Mouse (Mus musculus) monocyte, adult 59 days (primary cell): ENCODE results near the gene Hoxb7. TPM values are rescaled to one million over a fixed set of nuclear protein-coding genes. Genes with fewer than 3 reads are reported as not detected.

Experiments used
- total RNA-seq, 2 experiments: library from RNA; stranded (reverse); gene quantifications; one replicate each; pipeline ENCODE4 v1.2.4; 2023

Gene Hoxb7
- not detected for total RNA-seq

DNA sequence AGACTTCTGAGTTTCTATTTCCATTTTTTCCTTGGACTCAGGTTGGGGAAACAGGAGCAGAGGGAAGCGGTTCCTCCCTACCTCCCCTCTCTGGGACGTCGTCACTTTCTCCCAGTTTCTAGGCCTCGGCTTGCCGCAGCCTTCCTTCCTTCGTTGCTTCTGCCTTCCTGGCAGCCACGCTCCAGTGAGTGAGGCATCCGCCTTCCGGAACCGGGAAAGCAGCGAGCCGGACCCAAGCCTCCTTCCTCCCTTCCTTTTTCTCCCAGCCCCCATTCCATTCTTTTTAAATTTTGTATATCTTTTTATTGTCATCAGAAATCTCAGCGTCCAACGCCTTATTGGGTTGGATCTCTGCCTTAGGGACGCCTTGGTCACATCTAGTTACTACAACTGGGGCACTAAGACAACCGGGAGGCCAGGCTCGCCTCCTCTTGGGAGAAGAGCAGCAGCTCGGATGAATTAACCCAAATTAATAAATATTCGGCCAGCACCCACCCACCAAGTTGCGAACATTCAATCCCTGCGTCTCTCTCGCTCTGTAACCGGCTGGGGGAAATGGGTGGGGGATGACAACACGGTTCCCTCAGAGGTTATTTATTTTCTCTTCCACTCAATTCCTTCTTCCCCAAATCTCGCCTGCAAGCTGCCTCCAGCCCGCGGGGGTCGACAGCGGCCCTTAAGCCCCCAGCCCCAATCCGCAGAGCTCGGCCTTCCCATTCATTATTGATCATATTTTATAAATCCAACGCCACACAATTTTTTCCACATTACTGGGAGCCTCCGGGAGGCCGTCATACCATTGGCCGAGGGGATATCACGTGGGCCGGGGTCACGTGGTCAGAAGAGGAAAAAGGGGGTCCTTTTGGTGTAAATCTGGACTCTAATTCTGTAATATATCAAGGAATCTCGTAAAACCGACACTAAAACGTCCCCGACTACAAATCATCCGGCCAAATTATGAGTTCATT, at the start of gene Hoxb7:
TSS of gene Hoxb7 (plus strand) at position 853 of the 968 bp plus-strand sequence.

DNA sequence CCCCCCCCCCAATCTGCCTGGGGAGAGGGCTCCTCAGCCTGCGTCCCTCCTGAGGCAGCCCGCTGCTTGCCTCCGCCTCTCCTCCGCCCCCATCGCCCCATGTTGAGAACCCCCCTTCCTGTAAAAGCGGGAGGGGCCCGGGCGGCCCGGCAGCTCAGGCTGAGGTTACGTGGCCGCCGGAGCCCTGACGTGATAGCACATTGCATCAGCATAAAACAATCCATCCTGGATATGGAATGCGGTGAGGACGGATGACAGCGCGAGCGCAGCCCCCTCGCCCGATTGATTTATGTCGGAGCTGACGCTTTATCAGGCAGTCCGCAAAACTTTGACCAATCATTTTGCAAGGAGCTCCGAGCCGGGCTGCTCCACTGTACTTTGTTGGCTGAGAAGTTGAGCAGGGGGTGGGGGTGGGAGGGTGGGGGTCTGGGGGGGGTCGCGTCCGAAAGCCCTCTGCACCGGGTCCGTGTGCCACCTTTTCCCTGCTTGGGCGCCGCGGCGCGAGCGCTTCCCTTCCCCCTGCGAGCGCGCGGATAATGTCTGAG, 15.4 kb upstream of the Hoxb7 start, which contains the start of gene Hoxb9:
TSS of gene Hoxb9 (plus strand) at position 462 of the 545 bp plus-strand sequence.

DNA sequence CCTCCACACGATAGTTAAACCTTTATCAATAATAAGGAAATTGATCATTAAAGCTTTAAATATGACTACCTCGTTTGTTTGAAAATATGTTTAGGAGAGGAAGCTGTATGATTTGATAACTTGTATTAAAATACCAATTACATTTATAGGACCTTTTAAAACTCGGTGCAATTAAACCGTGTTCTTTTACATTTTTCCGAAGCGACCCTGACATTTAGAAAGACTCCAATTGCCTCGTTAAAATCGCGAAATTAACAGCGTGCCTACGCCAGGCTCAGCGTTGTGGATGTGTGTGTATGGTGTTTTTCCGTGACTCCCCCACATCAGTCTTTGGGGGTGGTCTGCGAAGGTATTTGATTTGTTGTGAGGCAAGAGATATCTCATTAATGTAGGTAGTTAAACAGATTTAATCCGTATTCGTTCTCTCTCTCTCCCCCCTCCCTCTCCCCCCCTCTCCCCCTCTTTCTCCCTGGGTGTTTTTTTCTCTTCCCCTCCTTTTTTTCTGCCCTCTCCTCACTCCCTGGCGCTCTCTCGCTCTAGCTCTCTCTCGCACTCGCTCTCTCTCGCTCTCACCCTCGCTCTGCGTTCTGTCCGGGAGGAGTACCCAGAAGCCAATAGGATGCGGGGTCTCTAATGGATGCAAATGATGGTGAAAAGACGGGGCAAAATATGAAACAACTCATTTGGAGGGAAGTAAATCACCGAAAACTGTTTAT, 4.4 kb upstream of the Hoxb7 start, which contains the start of gene Hoxb8:
TSS of gene Hoxb8 (plus strand) at position 51 of the 716 bp plus-strand sequence.

DNA sequence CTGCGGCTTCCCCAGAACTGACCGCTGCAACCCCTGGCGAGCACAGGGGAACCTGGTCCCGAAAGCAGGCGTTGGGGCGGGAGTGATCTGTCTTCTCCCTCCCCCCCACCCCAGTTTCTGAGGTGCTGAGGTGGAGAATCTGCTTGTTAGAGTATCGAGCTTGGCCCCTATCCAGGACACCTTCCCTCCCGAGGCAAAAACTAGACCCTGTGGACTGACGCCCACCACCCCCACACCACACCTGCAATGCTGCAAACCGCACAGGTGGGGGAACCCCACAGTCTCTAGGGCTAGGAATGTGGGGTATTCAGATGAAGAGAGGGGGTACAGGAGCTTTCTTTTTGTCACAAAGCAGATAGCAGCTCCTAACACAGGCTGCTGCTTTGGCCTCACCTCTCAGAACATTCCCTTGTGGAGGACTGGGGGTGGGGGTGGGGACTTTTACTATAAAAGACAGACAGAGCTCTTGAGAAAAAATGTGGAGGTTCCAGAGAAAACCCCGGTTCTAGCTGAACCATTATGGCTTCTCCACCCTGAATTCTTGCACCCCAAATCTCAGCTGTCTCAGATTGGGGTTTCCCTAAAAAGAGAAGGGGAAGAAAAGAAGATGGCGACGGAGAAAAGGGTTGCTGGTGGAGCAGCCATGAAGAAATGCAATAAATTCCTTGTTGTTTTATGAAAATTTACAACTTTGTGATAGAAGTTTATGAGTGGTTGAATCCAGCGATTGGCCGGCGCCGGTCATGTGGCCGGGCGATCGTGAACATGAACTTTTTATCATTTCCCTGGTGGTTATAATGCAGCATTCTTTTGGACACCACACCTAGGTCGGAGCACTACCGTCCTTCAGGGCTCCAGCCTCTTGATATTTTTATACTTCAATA, 5.5 kb downstream of the Hoxb7 start, which contains the start of gene Hoxb6:
TSS of gene Hoxb6 (plus strand) at position 796 of the 884 bp plus-strand sequence.

DNA sequence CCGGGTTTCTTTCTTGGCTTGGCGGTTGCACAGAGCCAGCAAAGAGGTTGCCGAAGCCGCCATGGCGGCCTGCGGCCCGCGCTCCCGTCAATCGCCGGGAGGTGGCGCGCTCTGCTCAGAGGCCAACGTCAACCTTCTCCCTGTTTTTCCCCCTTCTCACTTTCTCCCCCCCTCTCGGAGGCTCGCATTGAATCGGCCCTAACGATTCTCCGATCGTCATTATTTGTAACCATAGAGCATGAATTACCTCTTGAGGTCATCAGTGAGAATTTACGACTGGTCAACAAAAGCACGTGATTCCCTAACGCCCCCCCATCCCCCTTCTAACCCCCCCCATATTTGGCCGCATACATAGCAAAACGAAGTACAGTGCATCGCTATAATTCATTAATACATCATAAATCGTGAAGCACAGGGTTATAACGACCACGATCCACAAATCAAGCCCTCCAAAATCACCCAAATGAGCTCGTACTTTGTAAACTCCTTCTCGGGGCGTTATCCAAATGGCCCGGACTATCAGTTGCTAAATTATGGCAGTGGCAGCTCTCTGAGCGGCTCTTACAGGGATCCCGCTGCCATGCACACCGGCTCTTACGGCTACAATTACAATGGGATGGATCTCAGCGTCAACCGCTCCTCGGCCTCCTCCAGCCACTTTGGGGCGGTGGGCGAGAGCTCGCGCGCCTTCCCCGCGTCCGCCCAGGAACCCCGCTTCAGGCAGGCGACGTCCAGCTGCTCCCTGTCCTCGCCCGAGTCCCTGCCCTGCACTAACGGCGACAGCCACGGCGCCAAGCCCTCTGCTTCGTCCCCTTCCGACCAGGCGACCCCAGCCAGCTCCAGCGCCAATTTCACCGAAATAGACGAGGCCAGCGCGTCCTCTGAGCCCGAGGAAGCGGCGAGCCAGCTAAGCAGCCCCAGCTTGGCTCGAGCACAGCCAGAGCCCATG, 17.0 kb downstream of the Hoxb7 start, which contains the start of gene Hoxb5:
TSS of gene Hoxb5 (plus strand) at position 186 of the 949 bp plus-strand sequence.

DNA sequence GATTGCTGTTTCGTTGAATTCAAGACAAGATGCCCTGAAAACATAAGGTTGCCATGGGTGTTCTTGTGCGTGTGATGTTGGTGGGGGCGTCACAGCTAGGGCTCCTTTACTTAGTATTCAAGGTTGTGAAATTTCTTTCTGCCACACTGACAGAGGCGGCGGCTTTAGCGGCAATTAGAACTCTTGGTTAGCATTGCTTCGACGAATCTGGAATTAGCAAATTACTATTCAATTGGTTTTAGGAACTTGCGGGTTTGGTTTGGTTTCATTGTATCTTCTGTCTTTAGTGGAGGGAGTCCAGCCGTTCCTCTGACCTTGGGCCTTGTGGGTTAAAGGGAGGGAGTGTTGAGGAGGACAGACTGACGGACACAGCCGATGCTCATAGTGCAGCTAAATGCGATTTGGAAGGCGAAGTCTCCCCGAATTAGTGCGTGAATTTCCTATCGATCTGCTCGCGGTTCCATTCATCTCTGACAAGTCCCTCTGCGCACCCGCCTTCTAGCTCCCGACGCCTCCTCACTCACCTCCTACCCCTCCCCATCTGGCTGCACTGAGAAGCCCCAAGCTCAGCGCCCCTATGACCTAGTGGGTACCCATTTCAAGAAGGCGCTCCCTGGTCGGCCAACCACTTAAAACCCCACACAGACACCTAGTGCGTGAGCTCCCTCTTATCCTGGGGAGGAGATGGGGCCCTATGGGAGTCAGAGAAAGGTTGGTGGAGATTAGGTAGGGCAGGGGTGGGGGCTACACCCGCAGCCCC, 31.4 kb downstream of the Hoxb7 start, which contains the start of gene Hoxb4:
TSS of gene Hoxb4 (plus strand) at position 660 of the 760 bp plus-strand sequence.

DNA sequence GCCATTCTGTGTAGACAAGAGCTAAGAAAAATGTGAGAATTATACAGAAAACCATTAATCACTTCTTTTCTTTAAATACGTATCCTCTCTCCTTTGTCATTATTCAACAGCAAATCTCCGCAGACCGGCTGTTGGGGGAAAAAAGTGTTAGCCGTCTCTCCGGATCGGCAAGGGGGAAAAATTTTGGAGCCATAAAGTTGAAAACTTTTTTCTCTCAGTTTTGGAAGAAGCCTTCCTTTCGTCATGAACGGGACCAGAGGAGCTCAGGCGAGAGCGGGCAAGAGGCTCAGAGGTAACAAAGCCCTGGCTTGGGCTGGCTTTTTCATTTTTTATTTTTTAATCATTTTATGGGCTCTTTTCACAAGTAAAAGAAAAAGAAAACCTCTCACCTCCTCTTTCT, 36.7 kb downstream of the Hoxb7 start, which contains the start of gene Hoxb3:
TSS of gene Hoxb3 (plus strand) at position 173 of the 400 bp plus-strand sequence.

Other genes starting within 250 kb of the Hoxb7 start
- gene Ube2z, start 221.2 kb upstream of the Hoxb7 start, total RNA-seq, result 10 to 100 TPM; 39.0 to 39.5 TPM
- 100 to 1,000 TPM in 1 of 2 experiments, 10 to 100 TPM in 1; 98.9 to 109 TPM for gene Atp5g1, start 211.0 kb upstream of the Hoxb7 start, total RNA-seq
- not detected for gene Calcoco2, start 174.7 kb upstream of the Hoxb7 start, total RNA-seq
- gene Ttll6, start 152.8 kb upstream of the Hoxb7 start, total RNA-seq, result not detected
- not detected for gene Hoxb13, start 92.3 kb upstream of the Hoxb7 start, total RNA-seq
- not detected for gene Hoxb9, start 15.2 kb upstream of the Hoxb7 start, total RNA-seq
- gene Hoxb8, start 4.7 kb upstream of the Hoxb7 start, total RNA-seq, result not detected
- gene Hoxb6, start 5.9 kb downstream of the Hoxb7 start, total RNA-seq, result not detected
- not detected for gene Hoxb5, start 16.7 kb downstream of the Hoxb7 start, total RNA-seq
- 1 to 10 TPM; 3.4 to 5.5 TPM for gene Hoxb4, start 31.6 kb downstream of the Hoxb7 start, total RNA-seq
- gene Hoxb3, start 36.7 kb downstream of the Hoxb7 start, total RNA-seq, result under 1 TPM; 0.21 to 0.50 TPM
- gene Hoxb2, start 63.9 kb downstream of the Hoxb7 start, total RNA-seq, result not detected
- not detected for gene Hoxb1, start 79.1 kb downstream of the Hoxb7 start, total RNA-seq
- under 1 TPM; 0.94 TPM for gene Skap1, start 178.0 kb downstream of the Hoxb7 start, total RNA-seq